Mouse (Mus musculus): ENCODE measurements around the gene Mpv17l. TPM values are rescaled to one million over a fixed set of nuclear protein-coding genes. Genes with fewer than 3 reads are reported as not detected.

Gene Mpv17l
- polyA plus RNA-seq, 1 experiment from 2014 or later: 12.5 TPM

- Histone ChIP-seq H3K36me3 (ENCODE audit: control insufficient read depth, insufficient read depth, low read length) (no peaks in the 10 kb centered on the region), H3K27me3 (ENCODE audit: control insufficient read depth, insufficient read depth, low read depth, low read length) (no peaks in the 10 kb centered on the region), H3K4me1 (replicated peaks; ENCODE audit: control insufficient read depth, insufficient read depth, low read length) (no peaks in the 10 kb centered on the region), H3K4me3 (ENCODE audit: low read length) (no peak overlapping the region), H3K9ac (ENCODE audit: low read length) (no peak overlapping the region), H3K9me3 (ENCODE audit: control insufficient read depth, low read length) (no peaks in the 10 kb centered on the region), H3K27ac (ENCODE audit: low read length) (no peak overlapping the region), H3K4me2 (ENCODE audit: low read depth, low read length) (no peak overlapping the region)
- no peak for ATAC-seq (ENCODE audit: low read depth)
Observed at GRCm38 (mm10) chr16:13892850-13893249, 10.1 kb upstream of the Mpv17l start.

GRCm38 (mm10) chr16:13894097-13894496, 8.9 kb upstream of the Mpv17l start:
- WGBS: 49% methylated on average over 2 of the region's 2 CpGs
- no peak for ATAC-seq (ENCODE audit: low read depth)
- Histone ChIP-seq H3K27me3 (ENCODE audit: control insufficient read depth, insufficient read depth, low read depth, low read length) (no peaks in the 10 kb centered on the region), H3K36me3 (ENCODE audit: control insufficient read depth, insufficient read depth, low read length) (no peaks in the 10 kb centered on the region), H3K9ac (ENCODE audit: low read length) (no peak overlapping the region), H3K9me3 (ENCODE audit: control insufficient read depth, low read length) (no peaks in the 10 kb centered on the region), H3K4me3 (ENCODE audit: low read length) (no peak overlapping the region), H3K4me2 (ENCODE audit: low read depth, low read length) (no peak overlapping the region), H3K27ac (ENCODE audit: low read length) (no peak overlapping the region), H3K4me1 (replicated peaks; ENCODE audit: control insufficient read depth, insufficient read depth, low read length) (no peaks in the 10 kb centered on the region)

GRCm38 (mm10) chr16:13895740-13896139, 7.2 kb upstream of the Mpv17l start:
- Histone ChIP-seq H3K4me1 (replicated peaks; ENCODE audit: control insufficient read depth, insufficient read depth, low read length) (no peaks in the 10 kb centered on the region), H3K4me2 (ENCODE audit: low read depth, low read length) (no peak overlapping the region), H3K27me3 (ENCODE audit: control insufficient read depth, insufficient read depth, low read depth, low read length) (no peaks in the 10 kb centered on the region), H3K36me3 (ENCODE audit: control insufficient read depth, insufficient read depth, low read length) (no peaks in the 10 kb centered on the region), H3K27ac (ENCODE audit: low read length) (no peak overlapping the region), H3K9me3 (ENCODE audit: control insufficient read depth, low read length) (no peaks in the 10 kb centered on the region), H3K9ac (ENCODE audit: low read length) (no peak overlapping the region), H3K4me3 (ENCODE audit: low read length) (no peak overlapping the region)
- no peak for ATAC-seq (ENCODE audit: low read depth)
- WGBS: 84% methylated on average over 3 of the region's 3 CpGs

- H3K4me2 ChIP-seq (ENCODE audit: low read depth, low read length): no peak overlapping the region
- no peak for ATAC-seq (ENCODE audit: low read depth)
- no peak overlapping the region for H3K27ac ChIP-seq (ENCODE audit: low read length)
- no peaks in the 10 kb centered on the region for H3K9me3 ChIP-seq (ENCODE audit: control insufficient read depth, low read length)
- H3K36me3 ChIP-seq (ENCODE audit: control insufficient read depth, insufficient read depth, low read length): no peaks in the 10 kb centered on the region
- no peak overlapping the region for H3K9ac ChIP-seq (ENCODE audit: low read length)
- no peaks in the 10 kb centered on the region for H3K27me3 ChIP-seq (ENCODE audit: control insufficient read depth, insufficient read depth, low read depth, low read length)
- H3K4me3 ChIP-seq (ENCODE audit: low read length): no peak overlapping the region
- 78% methylated on average over 3 of the region's 3 CpGs for WGBS
- no peaks in the 10 kb centered on the region for H3K4me1 ChIP-seq (replicated peaks; ENCODE audit: control insufficient read depth, insufficient read depth, low read length)
Observed at GRCm38 (mm10) chr16:13896357-13896756, 6.6 kb upstream of the Mpv17l start.

- Histone ChIP-seq H3K9me3 (ENCODE audit: control insufficient read depth, low read length) (no peaks in the 10 kb centered on the region), H3K4me3 (ENCODE audit: low read length) (no peak overlapping the region), H3K4me1 (replicated peaks; ENCODE audit: control insufficient read depth, insufficient read depth, low read length) (peaks cover 9% of the 10 kb centered on the region), H3K36me3 (ENCODE audit: control insufficient read depth, insufficient read depth, low read length) (no peaks in the 10 kb centered on the region), H3K4me2 (ENCODE audit: low read depth, low read length) (no peak overlapping the region), H3K27ac (ENCODE audit: low read length) (no peak overlapping the region), H3K27me3 (ENCODE audit: control insufficient read depth, insufficient read depth, low read depth, low read length) (no peaks in the 10 kb centered on the region), H3K9ac (ENCODE audit: low read length) (no peak overlapping the region)
- no peak for ATAC-seq (ENCODE audit: low read depth)
- WGBS: 46% methylated on average over 2 of the region's 2 CpGs
Observed at GRCm38 (mm10) chr16:13898981-13899380, 4.0 kb upstream of the Mpv17l start.

- whole genome bisulfite sequencing: under 1% methylated on average over 30 of the region's 30 CpGs
- ATAC-seq (ENCODE audit: low read depth): no peak
- H3K4me3 ChIP-seq (ENCODE audit: low read length): peak overlapping the region; percentile 72
- H3K27ac ChIP-seq (ENCODE audit: low read length): peak overlapping the region; percentile 89
- H3K9ac ChIP-seq (ENCODE audit: low read length): peak overlapping the region; percentile 87
- no peaks in the 10 kb centered on the region for H3K27me3 ChIP-seq (ENCODE audit: control insufficient read depth, insufficient read depth, low read depth, low read length)
- peaks cover 9% of the 10 kb centered on the region for H3K4me1 ChIP-seq (replicated peaks; ENCODE audit: control insufficient read depth, insufficient read depth, low read length)
- H3K4me2 ChIP-seq (ENCODE audit: low read depth, low read length): peak overlapping the region; percentile 62
- H3K36me3 ChIP-seq (ENCODE audit: control insufficient read depth, insufficient read depth, low read length): no peaks in the 10 kb centered on the region
- no peaks in the 10 kb centered on the region for H3K9me3 ChIP-seq (ENCODE audit: control insufficient read depth, low read length)
Observed at GRCm38 (mm10) chr16:13902397-13902831, 547 bp upstream of the Mpv17l start.

- Histone ChIP-seq H3K4me3 (ENCODE audit: low read length) (peak overlapping the region; percentile 72), H3K4me1 (replicated peaks; ENCODE audit: control insufficient read depth, insufficient read depth, low read length) (peaks cover 9% of the 10 kb centered on the region), H3K9ac (ENCODE audit: low read length) (peak overlapping the region; percentile 87), H3K9me3 (ENCODE audit: control insufficient read depth, low read length) (no peaks in the 10 kb centered on the region), H3K27me3 (ENCODE audit: control insufficient read depth, insufficient read depth, low read depth, low read length) (no peaks in the 10 kb centered on the region), H3K36me3 (ENCODE audit: control insufficient read depth, insufficient read depth, low read length) (no peaks in the 10 kb centered on the region), H3K27ac (ENCODE audit: low read length) (peak overlapping the region; percentile 89), H3K4me2 (ENCODE audit: low read depth, low read length) (peak overlapping the region; percentile 71)
- ATAC-seq (ENCODE audit: low read depth): peak; percentile 87
- WGBS: 5% methylated on average over 8 of the region's 8 CpGs
Observed at GRCm38 (mm10) chr16:13903488-13903887, 527 bp downstream of the Mpv17l start.

GRCm38 (mm10) chr16:13907297-13907696, 4.3 kb downstream of the Mpv17l start:
- H3K4me2 ChIP-seq (ENCODE audit: low read depth, low read length): no peak overlapping the region
- no peak overlapping the region for H3K9ac ChIP-seq (ENCODE audit: low read length)
- H3K4me1 ChIP-seq (replicated peaks; ENCODE audit: control insufficient read depth, insufficient read depth, low read length): peaks cover 2% of the 10 kb centered on the region; the same call in 1 of the 2 replicates
- no peak overlapping the region for H3K27ac ChIP-seq (ENCODE audit: low read length)
- no peaks in the 10 kb centered on the region for H3K27me3 ChIP-seq (ENCODE audit: control insufficient read depth, insufficient read depth, low read depth, low read length)
- no peaks in the 10 kb centered on the region for H3K9me3 ChIP-seq (ENCODE audit: control insufficient read depth, low read length)
- no peak for ATAC-seq (ENCODE audit: low read depth)
- no peaks in the 10 kb centered on the region for H3K36me3 ChIP-seq (ENCODE audit: control insufficient read depth, insufficient read depth, low read length)
- no peak overlapping the region for H3K4me3 ChIP-seq (ENCODE audit: low read length)
- 91% methylated on average over 3 of the region's 3 CpGs for WGBS

GRCm38 (mm10) chr16:13920093-13920492, 17.1 kb downstream of the Mpv17l start:
- Histone ChIP-seq H3K4me3 (ENCODE audit: low read length) (no peak overlapping the region), H3K9me3 (ENCODE audit: control insufficient read depth, low read length) (no peaks in the 10 kb centered on the region), H3K27me3 (ENCODE audit: control insufficient read depth, insufficient read depth, low read depth, low read length) (no peaks in the 10 kb centered on the region), H3K36me3 (ENCODE audit: control insufficient read depth, insufficient read depth, low read length) (no peaks in the 10 kb centered on the region), H3K4me1 (replicated peaks; ENCODE audit: control insufficient read depth, insufficient read depth, low read length) (no peaks in the 10 kb centered on the region), H3K9ac (ENCODE audit: low read length) (no peak overlapping the region), H3K4me2 (ENCODE audit: low read depth, low read length) (no peak overlapping the region), H3K27ac (ENCODE audit: low read length) (no peak overlapping the region)
- ATAC-seq (ENCODE audit: low read depth): no peak
- WGBS: 86% methylated on average over 5 of the region's 5 CpGs

GRCm38 (mm10) chr16:13921063-13921462, 18.1 kb downstream of the Mpv17l start:
- 76% methylated on average over 6 of the region's 6 CpGs for WGBS
- Histone ChIP-seq H3K9me3 (ENCODE audit: control insufficient read depth, low read length) (no peaks in the 10 kb centered on the region), H3K4me1 (replicated peaks; ENCODE audit: control insufficient read depth, insufficient read depth, low read length) (no peaks in the 10 kb centered on the region), H3K36me3 (ENCODE audit: control insufficient read depth, insufficient read depth, low read length) (no peaks in the 10 kb centered on the region), H3K4me2 (ENCODE audit: low read depth, low read length) (no peak overlapping the region), H3K27ac (ENCODE audit: low read length) (no peak overlapping the region), H3K9ac (ENCODE audit: low read length) (no peak overlapping the region), H3K27me3 (ENCODE audit: control insufficient read depth, insufficient read depth, low read depth, low read length) (no peaks in the 10 kb centered on the region), H3K4me3 (ENCODE audit: low read length) (no peak overlapping the region)
- no peak for ATAC-seq (ENCODE audit: low read depth)

All from lung, embryonic 16.5 days (tissue).